Mouse (Mus musculus) heart, adult 2 months (tissue): ENCODE data around the gene Rpl28. TPM values are rescaled to one million over a fixed set of nuclear protein-coding genes. Genes with fewer than 3 reads are reported as not detected.
A peak's percentile ranks its signal among the peaks of the same experiment; 100 is the strongest.

ENCODE experiments used
- DNase-seq, 2 experiments: peaks; one replicate each; pipeline ENCODE4 v3.0.0; 2021
- H3K27ac ChIP-seq: fragments of 200-600 bp; 2 replicates; pipeline ENCODE4 v1.8.1; 2022
- H3K27me3 ChIP-seq: fragments of 200-500 bp; 2 replicates; pipeline ENCODE4 v1.6.1; 2012; ENCODE audit warnings: mild to moderate bottlenecking, low read length, inconsistent platforms, mixed read lengths; ENCODE audit not compliant: control insufficient read depth, insufficient read depth
- H3K36me3 ChIP-seq: fragments of 200-500 bp; 2 replicates; pipeline ENCODE4 v1.6.1; 2012; ENCODE audit warnings: low read length, inconsistent platforms; ENCODE audit not compliant: control insufficient read depth, insufficient read depth
- H3K4me1 ChIP-seq: fragments of 200-500 bp; 2 replicates; pipeline ENCODE4 v1.6.1; 2011; ENCODE audit warnings: low read length; ENCODE audit not compliant: control insufficient read depth, insufficient read depth
- H3K4me3 ChIP-seq: fragments of 200-600 bp; 2 replicates; pipeline ENCODE4 v1.8.1; 2022
- H3K79me2 ChIP-seq: fragments of 200-500 bp; replicated peaks from 2 replicates; pipeline ENCODE4 v1.6.1; 2012; ENCODE audit warnings: mild to moderate bottlenecking, inconsistent platforms, low read length, moderate library complexity, mixed read lengths; ENCODE audit not compliant: control insufficient read depth, insufficient read depth
- H3K9ac ChIP-seq: fragments of 200-500 bp; 2 replicates; pipeline ENCODE4 v1.6.1; 2012; ENCODE audit warnings: low read depth, mild to moderate bottlenecking, control low read depth, inconsistent platforms, low read length, mixed read lengths
- CTCF ChIP-seq: fragments of 200-600 bp; IDR thresholded peaks from 2 replicates; pipeline ENCODE4 v1.8.1; 2022; ENCODE audit warnings: antibody characterized with exemption, mild to moderate bottlenecking, moderate library complexity
- EP300 ChIP-seq: fragments of 200-500 bp; IDR thresholded peaks from 2 replicates; pipeline ENCODE4 v1.6.1; 2011; ENCODE audit warnings: low read depth, low read length, control low read depth; ENCODE audit not compliant: insufficient read depth
- POLR2A ChIP-seq: fragments of 200-500 bp; IDR thresholded peaks from 2 replicates; pipeline ENCODE4 v1.6.1; 2011; ENCODE audit warnings: mild to moderate bottlenecking, low read depth, low read length, control low read depth; ENCODE audit not compliant: insufficient read depth
- WGBS: fragments of 180-500 bp; shearing (Covaris S2); methylation state at CpG from one replicate; pipeline ENCODE4 v1.1.7; 2018; 5-methylcytosine and 5-hydroxymethylcytosine counted together
- intact Hi-C: fragments of 180-260 bp; cut with DNase I; formaldehyde crosslinking; loops from one replicate; pipeline ENCODE4 v1.15.1; 2025
- polyA plus RNA-seq: library from polyadenylated mRNA; depleted of rRNA; stranded (reverse); fragments of >200 nt; gene quantifications from 2 replicates; pipeline ENCODE4 v1.2.3, GENCODE M21; 2012
- total RNA-seq, 2 experiments: library from RNA; stranded (reverse); gene quantifications; 2 replicates each; pipeline ENCODE4 v1.2.3; 2021

The Rpl28 gene
- total and polyA plus RNA-seq, 3 experiments: 202 to 575 (median 492) TPM

DNA sequence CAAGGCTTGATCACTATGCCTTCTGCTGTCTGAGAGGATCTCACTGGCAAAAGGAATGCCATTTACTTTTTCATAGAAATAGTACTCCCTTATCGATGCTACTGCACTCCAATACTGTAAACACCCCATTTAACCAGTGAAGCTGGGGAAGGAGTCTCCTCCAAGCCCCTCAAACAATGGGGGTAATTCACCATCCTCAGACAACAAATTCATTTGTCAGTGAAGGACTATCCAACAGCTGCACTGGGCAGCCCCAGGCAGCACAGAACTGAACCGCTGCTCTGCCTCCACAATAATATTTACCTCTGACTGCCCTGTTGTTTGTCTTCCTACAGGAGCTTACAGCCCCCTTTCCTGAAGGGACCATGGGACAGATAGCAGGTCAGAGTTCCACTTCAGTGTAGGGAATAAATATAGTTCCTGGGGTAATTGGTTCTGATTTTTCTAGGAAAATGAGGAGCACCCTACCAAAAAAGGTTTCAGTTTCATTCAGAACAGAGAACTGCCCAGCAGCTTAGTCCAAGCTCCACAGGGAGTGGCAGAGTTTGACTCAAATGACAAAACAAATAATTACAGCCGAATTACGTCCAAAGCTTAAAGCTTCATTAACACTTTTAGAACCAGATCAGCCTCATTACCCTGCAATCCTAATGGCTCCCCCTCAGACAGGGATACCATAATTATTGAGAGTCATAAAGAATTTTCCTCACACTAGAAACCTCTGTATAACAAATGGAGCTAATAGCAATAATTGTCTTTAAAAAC is 27.5 kb upstream of the Rpl28 start:
- DNase-seq: no peak
- Histone ChIP-seq H3K27ac (no peak overlapping the region), H3K36me3 (no peaks in the 10 kb centered on the region), H3K9ac (no peak overlapping the region), H3K4me1 (no peaks in the 10 kb centered on the region), H3K4me3 (no peak overlapping the region), H3K79me2 (no peaks in the 10 kb centered on the region), H3K27me3 (0 out of 2 replicates have a peak, but pooled peaks cover 2% of the 10 kb centered on the region)
- TF ChIP-seq POLR2A (no peak), CTCF (no peak), EP300 (no peak)
- intact Hi-C loops: no loop called here
- 26% methylated on average over 4 of the region's 4 CpGs for WGBS

GRCm38 (mm10) chr7:4771202-4771601 is 21.5 kb upstream of the Rpl28 start, which contains the start of gene Fam71e2:
Gene Fam71e2 (minus strand): TSS chr7:4771302.
- H3K79me2 ChIP-seq: no peaks in the 10 kb centered on the region
- intact Hi-C loops: no loop called here
- H3K9ac ChIP-seq: no peak within 1 kb of the TSS
- no peaks in the 10 kb centered on the region for H3K4me1 ChIP-seq
- DNase-seq: no peak
- H3K27ac ChIP-seq: no peak within 1 kb of the TSS
- TF ChIP-seq POLR2A (no peak), EP300 (no peak), CTCF (no peak)
- H3K4me3 ChIP-seq: no peak within 1 kb of the TSS
- WGBS: 66% methylated on average over 5 of the region's 5 CpGs
- peaks cover 5% of the 10 kb centered on the region; the same call in 1 of the 2 replicates for H3K27me3 ChIP-seq
- no peaks in the 10 kb centered on the region for H3K36me3 ChIP-seq

DNA sequence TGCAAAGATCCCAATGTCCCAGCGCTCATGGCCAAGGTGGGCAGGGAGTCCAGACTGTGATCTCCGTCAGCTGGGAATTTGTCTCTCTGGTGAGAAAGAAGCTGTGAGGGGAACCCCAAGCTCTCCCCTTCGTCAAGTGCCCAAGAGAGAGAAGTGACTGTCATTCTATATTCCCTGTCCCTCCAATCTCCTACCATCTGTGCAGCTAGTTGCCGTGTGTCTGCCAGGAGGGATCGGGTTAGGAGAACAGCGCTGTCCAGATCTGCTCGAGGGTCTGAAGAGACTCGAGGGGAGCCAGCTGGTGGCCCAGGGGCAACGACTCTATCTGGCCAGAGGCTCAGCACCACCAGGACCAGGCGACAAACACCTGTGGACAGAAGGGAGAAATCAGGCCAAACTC is 16.5 kb upstream of the Rpl28 start:
- intact Hi-C loops: no loop called here
- Histone ChIP-seq H3K4me3 (no peak overlapping the region), H3K27me3 (peaks cover 14% of the 10 kb centered on the region; the same call in 1 of the 2 replicates), H3K79me2 (no peaks in the 10 kb centered on the region), H3K9ac (no peak overlapping the region), H3K4me1 (no peaks in the 10 kb centered on the region; the same call in 1 of the 2 replicates), H3K27ac (no peak overlapping the region), H3K36me3 (no peaks in the 10 kb centered on the region)
- WGBS: 47% methylated on average over 10 of the region's 10 CpGs
- no peak for TF ChIP-seq EP300
- TF ChIP-seq CTCF: no peak
- TF ChIP-seq POLR2A: no peak
- DNase-seq: no peak

DNA sequence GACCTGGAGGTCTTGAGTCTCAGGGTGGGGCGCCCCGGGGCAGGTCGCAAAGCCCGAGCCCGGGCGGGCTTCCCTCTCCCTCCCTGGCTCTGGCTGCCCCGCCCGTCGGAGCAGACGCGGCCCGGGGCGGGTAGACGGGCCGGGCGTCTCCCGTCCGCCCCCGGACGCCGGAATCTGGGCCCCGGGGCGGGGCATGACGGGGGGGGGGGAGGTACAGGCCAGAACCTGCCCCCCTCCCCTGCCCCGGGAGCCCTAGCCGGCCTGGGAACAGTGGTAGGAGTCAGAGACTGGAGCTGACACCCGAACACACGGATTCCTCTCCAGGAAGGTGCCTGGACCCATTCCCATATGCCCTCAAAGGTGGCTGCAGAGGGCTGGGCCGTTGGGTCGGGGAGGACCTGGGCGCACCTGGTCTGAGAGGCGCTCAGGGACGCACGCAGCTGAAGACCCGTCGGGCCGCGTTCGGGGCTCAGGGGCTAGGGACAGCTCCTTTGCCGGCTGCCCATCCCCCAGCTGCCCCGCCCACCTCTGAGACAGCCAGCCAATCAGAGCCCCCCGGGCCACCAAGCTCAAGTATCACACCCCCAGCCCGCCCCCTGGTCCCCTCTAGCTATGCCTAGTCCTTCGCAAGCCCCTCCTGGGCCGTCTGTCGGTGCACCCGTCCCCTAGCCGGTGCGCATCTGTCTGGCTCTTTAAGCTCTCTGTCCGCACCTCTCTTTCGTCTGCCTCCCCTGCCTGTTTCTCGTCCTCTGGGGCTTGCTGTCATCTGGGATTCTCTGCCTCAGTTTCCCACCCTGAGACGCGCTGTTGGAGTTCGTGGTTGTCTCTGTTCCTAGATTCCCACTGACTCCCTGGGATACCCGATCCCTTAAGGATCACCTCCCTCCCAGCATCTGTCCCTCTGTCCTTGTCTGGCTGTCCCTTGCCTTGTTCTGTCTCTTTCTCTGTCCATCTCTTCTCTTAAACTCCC is 15.5 kb upstream of the Rpl28 start:
- Histone ChIP-seq H3K27me3 (peaks cover 15% of the 10 kb centered on the region; the same call in 1 of the 2 replicates), H3K4me1 (no peaks in the 10 kb centered on the region; the same call in 1 of the 2 replicates), H3K27ac (no peak overlapping the region), H3K4me3 (peak overlapping the region; percentile 47), H3K79me2 (no peaks in the 10 kb centered on the region), H3K36me3 (no peaks in the 10 kb centered on the region), H3K9ac (peak overlapping the region; percentile 60)
- peak; percentile 62 to 64 for DNase-seq
- no peak for TF ChIP-seq CTCF
- TF ChIP-seq POLR2A: no peak
- no peak for TF ChIP-seq EP300
- WGBS: 2% methylated on average over 41 of the region's 56 CpGs
- intact Hi-C loops: no loop called here

DNA sequence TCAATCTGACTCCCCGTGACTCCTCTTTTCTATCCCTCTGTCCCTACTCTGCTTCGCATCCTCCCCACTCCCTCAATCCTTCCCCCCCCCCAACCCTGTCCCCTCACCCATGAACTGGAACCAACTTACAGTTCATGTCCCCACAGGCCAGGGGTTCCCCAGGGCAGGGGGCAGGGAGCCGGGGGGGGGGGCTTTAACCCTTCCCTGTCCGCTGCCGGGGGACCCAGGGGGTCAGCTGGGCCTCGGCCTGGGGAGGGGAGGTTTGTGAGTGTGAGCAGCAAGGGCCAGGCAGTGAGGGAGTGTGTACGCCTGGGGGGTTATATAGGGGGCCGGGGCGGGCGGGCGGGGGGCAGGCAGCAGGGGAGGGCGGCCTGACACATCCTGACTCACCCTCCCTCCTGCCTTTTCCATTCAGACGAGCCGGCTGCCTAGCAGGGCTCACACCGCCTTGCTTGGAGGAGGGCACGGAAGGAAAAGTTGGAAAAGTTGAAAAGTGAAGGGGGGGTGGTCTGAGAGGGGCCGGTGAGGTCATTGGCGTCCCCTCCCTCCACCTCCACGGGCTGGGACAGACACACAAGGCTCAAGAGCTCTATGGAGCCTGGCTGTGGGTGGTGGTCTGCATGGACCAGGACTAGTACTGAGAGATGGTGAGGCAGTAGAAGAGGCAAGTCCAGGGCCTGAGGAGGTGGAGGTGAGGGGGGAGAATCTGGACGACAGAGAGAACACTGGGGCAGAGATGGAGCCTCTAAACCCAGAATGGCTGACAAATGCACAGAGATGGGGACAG is 14.6 kb upstream of the Rpl28 start:
- no peak for DNase-seq
- no peaks in the 10 kb centered on the region; the same call in 1 of the 2 replicates for H3K4me1 ChIP-seq
- H3K4me3 ChIP-seq: no peak overlapping the region
- peaks cover 15% of the 10 kb centered on the region; the same call in 1 of the 2 replicates for H3K27me3 ChIP-seq
- TF ChIP-seq POLR2A (no peak), CTCF (no peak), EP300 (no peak)
- intact Hi-C loops: no loop called here
- H3K9ac ChIP-seq: no peak overlapping the region
- WGBS: 7% methylated on average over 20 of the region's 20 CpGs
- no peaks in the 10 kb centered on the region for H3K36me3 ChIP-seq
- no peak overlapping the region for H3K27ac ChIP-seq
- H3K79me2 ChIP-seq: no peaks in the 10 kb centered on the region
